Mouse (Mus musculus) MN1 (cell line): ENCODE data around the gene Gm11127.
"Not testable (repeated sequence)": the region's sequence is repeated elsewhere in the genome, so short reads cannot be mapped to it uniquely, and the experiment has no call there.

Source experiments
- DNase-seq: peaks from one replicate; pipeline ENCODE4 v3.0.0-alpha.2; 2016; ENCODE audit warnings: low spot score

The Gm11127 gene

DNA sequence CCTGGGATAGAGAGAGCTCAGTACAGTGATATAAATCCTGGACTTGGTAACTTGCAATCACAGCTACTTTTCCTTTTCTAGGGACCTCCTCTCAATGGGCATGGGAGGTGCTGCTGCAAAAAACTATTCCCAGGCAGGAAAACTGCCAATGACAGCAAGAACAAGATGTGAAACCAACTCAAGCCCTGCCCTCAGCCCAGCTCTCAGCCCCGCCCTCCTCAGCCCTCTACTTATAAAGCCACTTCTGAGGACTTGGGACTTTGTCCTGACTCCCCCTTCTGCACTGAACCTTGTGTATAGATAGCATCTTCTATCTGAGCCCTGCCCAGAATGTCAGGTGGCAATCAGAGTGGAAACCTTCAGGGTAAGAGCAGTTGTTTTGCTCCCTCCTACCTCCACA, at the start of gene Gm11127:
Gene Gm11127, minus strand, starts transcription at position 10 of the 400 bp plus-strand sequence.
- DNase-seq = not testable (repeated sequence)

GRCm38 (mm10) chr17:36102091-36102490, 43.9 kb upstream of the Gm11127 start:
- DNase-seq = not testable (repeated sequence)

DNA sequence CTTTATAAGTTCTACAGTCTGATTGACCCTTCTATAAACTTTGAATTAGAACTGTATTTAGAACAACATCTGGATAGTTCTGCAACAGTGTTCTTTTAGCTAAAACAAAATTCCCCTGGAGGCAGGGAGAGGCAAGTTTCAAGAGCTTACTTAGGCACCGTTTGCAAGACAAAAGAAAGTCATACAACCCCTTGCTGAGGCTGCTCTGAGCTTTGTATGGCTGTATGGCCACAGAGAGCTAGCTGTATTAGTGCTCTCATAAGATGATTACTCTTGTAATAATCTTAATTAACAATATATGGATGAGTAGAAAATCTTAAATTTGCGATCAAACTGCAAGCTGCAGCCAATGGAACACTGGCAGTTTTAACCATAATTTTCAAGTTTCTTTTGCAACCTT, 41.4 kb upstream of the Gm11127 start:
- DNase-seq = not testable (repeated sequence)

GRCm38 (mm10) chr17:36093936-36094335, 35.8 kb upstream of the Gm11127 start:
- DNase-seq = no peak

- DNase-seq = not testable (repeated sequence)
Observed at GRCm38 (mm10) chr17:36092520-36092919, 34.3 kb upstream of the Gm11127 start.

DNA sequence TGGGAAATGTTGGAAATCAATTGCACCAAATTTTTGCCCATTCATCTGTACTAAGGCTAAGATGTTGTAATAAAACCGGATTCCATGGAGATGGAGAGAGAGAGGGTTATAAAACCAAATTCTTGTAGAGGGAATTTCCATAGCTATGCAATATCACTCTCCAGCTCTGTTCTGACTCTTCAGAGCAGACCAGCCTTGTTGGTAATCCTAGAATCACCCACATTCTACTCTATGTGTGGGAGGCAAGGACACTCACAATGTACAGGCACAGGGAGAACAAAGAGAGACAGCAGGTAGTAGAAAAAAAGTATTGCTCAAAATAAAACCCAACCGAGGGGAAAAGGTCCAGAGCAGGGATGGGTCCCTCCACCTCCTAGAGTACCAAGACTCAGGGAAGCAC, 33.8 kb upstream of the Gm11127 start:
- not testable (repeated sequence) for DNase-seq

GRCm38 (mm10) chr17:36085976-36086375, 27.8 kb upstream of the Gm11127 start:
- DNase-seq = not testable (repeated sequence)

GRCm38 (mm10) chr17:36083870-36084451, 25.8 kb upstream of the Gm11127 start:
- DNase-seq = no peak

DNA sequence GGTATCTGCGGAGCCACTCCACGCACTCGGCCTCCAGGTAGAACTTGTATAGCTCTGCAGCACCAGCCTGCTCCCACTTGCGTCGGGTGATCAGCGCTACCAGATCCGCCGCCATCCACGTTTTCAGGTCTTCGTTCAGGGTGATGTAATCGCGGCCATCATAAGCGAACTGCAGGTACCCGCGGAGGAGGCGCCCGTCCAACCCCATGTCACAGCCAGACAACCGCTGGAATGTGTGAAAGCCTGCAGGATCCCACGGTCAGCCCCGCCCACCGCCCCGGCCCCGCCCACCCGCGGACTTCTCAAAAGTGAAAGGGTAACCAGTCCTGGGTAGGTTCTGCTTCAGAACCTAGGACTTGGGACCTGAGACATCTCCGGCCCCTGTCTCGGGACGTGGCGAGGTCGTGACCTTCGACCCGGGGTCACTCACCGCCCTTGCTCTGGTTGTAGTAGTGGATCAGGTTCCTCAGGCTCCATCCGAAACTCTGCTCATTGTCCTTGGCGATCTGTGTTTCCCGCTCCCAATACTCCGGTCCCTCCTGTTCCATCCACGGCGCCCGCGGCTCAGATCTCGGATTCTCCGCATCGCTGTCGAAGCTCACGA, 25.2 kb upstream of the Gm11127 start:
- no peak for DNase-seq

DNA sequence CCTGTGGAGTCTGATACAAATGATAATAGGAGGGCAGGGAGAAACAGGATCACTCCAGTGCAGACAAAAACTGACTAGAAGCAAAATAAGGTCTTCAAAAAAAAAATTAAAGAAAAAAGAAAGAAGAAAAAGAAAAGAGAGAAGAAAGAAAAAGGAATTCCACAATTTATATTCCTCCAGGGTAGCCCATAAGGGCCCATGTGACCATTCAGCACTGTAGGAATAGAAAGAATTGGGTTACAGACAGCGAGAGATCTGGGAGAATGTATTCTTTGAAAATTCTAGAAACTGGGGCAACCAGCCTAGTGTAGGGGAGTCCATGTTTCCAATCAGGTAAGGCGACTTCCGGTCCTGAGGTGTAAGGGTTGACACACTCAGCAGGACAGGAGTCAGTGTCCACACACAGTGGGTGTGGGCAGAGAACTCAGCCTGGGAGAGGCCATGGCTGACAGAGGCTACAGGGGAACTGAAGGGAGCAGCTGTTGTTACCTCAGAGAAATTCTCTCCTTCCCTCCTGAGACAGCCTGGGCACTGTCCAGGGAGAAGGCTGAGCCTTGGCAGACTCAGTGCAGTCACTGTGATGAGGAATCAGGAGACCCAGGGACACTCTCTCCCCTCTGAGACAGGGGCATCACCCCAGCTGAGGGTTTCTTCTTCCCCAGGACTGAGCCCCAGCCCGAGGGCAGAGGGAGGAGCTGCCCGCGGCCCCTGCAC, 24.5 kb upstream of the Gm11127 start:
- not testable (repeated sequence) for DNase-seq

- DNase-seq = not testable (repeated sequence)
Observed at GRCm38 (mm10) chr17:36081901-36082300, 23.7 kb upstream of the Gm11127 start.

- peak; percentile 74 for DNase-seq
Observed at GRCm38 (mm10) chr17:36060829-36061228, 2.7 kb upstream of the Gm11127 start.

DNA sequence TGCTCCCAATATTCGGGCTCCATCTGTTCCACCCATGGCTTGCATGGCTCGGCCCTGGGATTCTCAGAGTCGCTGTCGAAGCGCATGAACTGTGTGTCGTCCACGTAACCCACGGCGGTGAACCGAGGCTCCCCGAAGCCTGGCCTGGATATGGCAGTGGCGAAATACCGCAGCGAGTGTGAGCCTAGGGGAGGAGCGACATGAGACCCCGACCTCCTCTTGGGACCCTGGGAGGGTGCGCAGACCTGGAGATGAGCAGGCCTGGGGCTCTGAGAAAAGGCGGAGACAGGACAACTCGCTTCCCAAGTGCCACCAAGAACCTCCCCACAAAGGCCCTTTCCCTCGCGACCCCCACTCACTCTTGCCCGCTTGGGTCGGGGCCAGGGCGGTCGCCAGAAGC, 244 bp downstream of the Gm11127 start:
- DNase-seq = not testable (repeated sequence)

- no peak for DNase-seq
Observed at GRCm38 (mm10) chr17:36043286-36043685, 14.9 kb downstream of the Gm11127 start.

DNA sequence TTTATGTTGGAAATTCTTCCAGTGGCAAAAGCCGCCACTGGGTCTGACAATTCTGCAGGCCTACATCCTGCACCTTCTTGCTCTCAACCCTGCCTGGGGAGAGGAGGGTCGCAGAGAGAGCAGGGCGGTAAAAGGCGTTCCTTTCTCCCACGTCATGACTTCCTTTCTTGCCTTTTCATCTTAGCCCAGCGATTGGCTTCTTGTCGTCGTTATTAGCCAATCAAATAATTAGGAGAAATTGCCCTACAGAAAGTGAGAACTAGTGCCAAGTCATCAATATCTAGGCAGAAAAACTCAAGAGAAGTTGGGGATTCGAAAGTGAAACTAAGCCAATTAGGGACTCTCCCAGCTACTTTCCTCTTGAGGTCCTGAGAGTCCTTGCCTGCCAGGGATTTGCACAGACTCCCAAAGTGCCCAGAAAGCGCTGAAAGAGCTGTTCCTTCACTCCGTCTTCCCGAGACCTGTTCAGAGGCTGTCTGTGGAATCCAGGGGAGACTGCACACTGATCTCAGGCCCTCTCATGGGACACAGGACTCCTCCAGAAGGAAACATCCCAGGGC, 15.5 kb downstream of the Gm11127 start, which contains the start of the genes H2-T22 and Gm6034:
Gene H2-T22, minus strand, starts transcription at position 138 of the 560 bp plus-strand sequence.
Gene Gm6034, plus strand, starts transcription at position 352 of the 560 bp plus-strand sequence.
- peak; percentile 94 for DNase-seq

GRCm38 (mm10) chr17:36042055-36042454, 16.1 kb downstream of the Gm11127 start:
- not testable (repeated sequence) for DNase-seq

GRCm38 (mm10) chr17:36040604-36041003, 17.6 kb downstream of the Gm11127 start:
- not testable (repeated sequence) for DNase-seq

DNA sequence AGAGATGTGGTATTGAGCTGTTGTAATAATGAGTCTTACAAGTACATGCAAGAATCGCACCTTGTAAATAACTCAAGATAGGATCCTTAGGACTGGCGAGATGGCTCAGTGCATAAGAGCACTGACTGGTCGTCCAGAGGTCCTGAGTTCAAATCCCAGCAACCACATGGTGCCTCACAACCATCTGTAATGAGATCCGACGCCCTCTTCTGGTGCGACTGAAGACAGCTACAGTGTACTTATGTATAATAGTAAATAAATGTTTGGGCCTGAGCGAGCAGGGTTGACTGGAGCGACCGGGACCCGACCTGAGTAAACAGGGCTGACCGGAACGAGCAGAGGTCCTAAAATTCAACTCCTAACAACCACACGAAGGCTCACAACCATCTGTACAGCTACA, 22.0 kb downstream of the Gm11127 start:
- not testable (repeated sequence) for DNase-seq

- not testable (repeated sequence) for DNase-seq
Observed at GRCm38 (mm10) chr17:36035010-36035638, 23.0 kb downstream of the Gm11127 start.

- DNase-seq = not testable (repeated sequence)
Observed at GRCm38 (mm10) chr17:36034524-36034923, 23.6 kb downstream of the Gm11127 start.

GRCm38 (mm10) chr17:36032351-36032875, 25.8 kb downstream of the Gm11127 start, which contains the start of gene H2-T23:
TSS of gene H2-T23 (minus strand) at chr17:36032855.
- peak; percentile 53 for DNase-seq
